13 mouse cellular contexts compared by ENCODE assay signal in genomic region chr15:3312937-3313336, GRCm38 (mm10). TPM values are rescaled to one million over a fixed set of nuclear protein-coding genes. Genes with fewer than 3 reads are reported as not detected.
DNase-seq lines count a peak whose midpoint lies in the region; ATAC-seq lines count a peak whose summit lies in the region.
"Had no signal": no experiment of that assay in that cellular context is flagged by ENCODE, and none has a peak within 500 bp of the region (broad histone marks: within the 10 kb centered on the region; RNA-seq: fewer than 3 reads in every experiment).

No protein-coding gene starts in this region.

- H3K4me2 ChIP-seq in heart, embryonic 13.5 days: no peak overlapping the region
- H3K4me2 ChIP-seq in heart, embryonic 11.5 days: no peak overlapping the region
- no peak overlapping the region for H3K4me2 ChIP-seq in intestine, embryonic 16.5 days (ENCODE audit: low read depth, low read length)
- H3K4me2 ChIP-seq: embryonic facial prominence, embryonic 12.5 days had no signal

- H3K9me3 ChIP-seq in heart, embryonic 13.5 days: no peaks in the 10 kb centered on the region
- H3K9me3 ChIP-seq in heart, embryonic 11.5 days (replicated peaks; ENCODE audit: control insufficient read depth, low read length): no peaks in the 10 kb centered on the region
- H3K9me3 ChIP-seq in intestine, embryonic 16.5 days (ENCODE audit: control insufficient read depth, low read length): no peaks in the 10 kb centered on the region
- H3K9me3 ChIP-seq: embryonic facial prominence, embryonic 12.5 days had no signal

- H3K27ac ChIP-seq in heart, embryonic 13.5 days (replicated peaks): 0 out of 2 replicates have a peak overlapping the region, but pooled peaks have one; percentile 24
- no peak overlapping the region for H3K27ac ChIP-seq in heart, embryonic 11.5 days (ENCODE audit: low read depth, low read length)
- H3K27ac ChIP-seq in intestine, embryonic 16.5 days (ENCODE audit: low read length): no peak overlapping the region
- H3K27ac ChIP-seq: embryonic facial prominence, embryonic 12.5 days had no signal

- no peak for ATAC-seq in heart, embryonic 13.5 days (ENCODE audit: extremely low read depth, insufficient number of reproducible peaks, low FRiP score, low TSS enrichment)
- ATAC-seq in heart, embryonic 11.5 days (replicated peaks; ENCODE audit: insufficient number of reproducible peaks, low FRiP score, low TSS enrichment): no peak
- no peak for ATAC-seq in intestine, embryonic 16.5 days

- no peaks in the 10 kb centered on the region for H3K27me3 ChIP-seq in heart, embryonic 13.5 days (replicated peaks)
- H3K27me3 ChIP-seq in heart, embryonic 11.5 days (ENCODE audit: control insufficient read depth, insufficient read depth, low read length): no peaks in the 10 kb centered on the region
- H3K27me3 ChIP-seq in intestine, embryonic 16.5 days (replicated peaks; ENCODE audit: control insufficient read depth, insufficient read depth, low read length): no peaks in the 10 kb centered on the region
- H3K27me3 ChIP-seq: embryonic facial prominence, embryonic 12.5 days had no signal

- H3K36me3 ChIP-seq in heart, embryonic 13.5 days: peaks cover 13% of the 10 kb centered on the region; the same call in 1 of the 2 replicates
- H3K36me3 ChIP-seq in heart, embryonic 11.5 days (ENCODE audit: control insufficient read depth, insufficient read depth, low read length): no peaks in the 10 kb centered on the region
- no peaks in the 10 kb centered on the region for H3K36me3 ChIP-seq in intestine, embryonic 16.5 days (ENCODE audit: control insufficient read depth, insufficient read depth, low read length)
- H3K36me3 ChIP-seq: embryonic facial prominence, embryonic 12.5 days had no signal

- no peak overlapping the region for H3K9ac ChIP-seq in heart, embryonic 13.5 days
- no peak overlapping the region for H3K9ac ChIP-seq in heart, embryonic 11.5 days (ENCODE audit: low read depth, low read length)
- no peak overlapping the region for H3K9ac ChIP-seq in intestine, embryonic 16.5 days (ENCODE audit: low read depth, low read length)
- H3K9ac ChIP-seq: embryonic facial prominence, embryonic 12.5 days had no signal

- DNase-seq in ovary, postnatal 14 days (ENCODE audit: low spot score): peak; percentile 5
- no peak for DNase-seq in ovary, postnatal 10 days (ENCODE audit: low spot score)
- peak; percentile 30 for DNase-seq in heart, postnatal 4 days
- DNase-seq in adrenal gland, postnatal 25 days: no peak
- DNase-seq: cerebellum, adult 11-12 months; liver had no signal

- H3K4me1 ChIP-seq in heart, embryonic 13.5 days: peaks cover 7% of the 10 kb centered on the region; the same call in 1 of the 2 replicates
- no peaks in the 10 kb centered on the region for H3K4me1 ChIP-seq in heart, embryonic 11.5 days (ENCODE audit: control insufficient read depth, insufficient read depth, low read length)
- H3K4me1 ChIP-seq in intestine, embryonic 16.5 days (ENCODE audit: control insufficient read depth, insufficient read depth, low read length): no peaks in the 10 kb centered on the region
- H3K4me1 ChIP-seq: embryonic facial prominence, embryonic 12.5 days had no signal

- no peak overlapping the region for H3K4me3 ChIP-seq in heart, embryonic 13.5 days
- H3K4me3 ChIP-seq in heart, embryonic 11.5 days (ENCODE audit: low read depth, low read length): no peak overlapping the region
- no peak overlapping the region for H3K4me3 ChIP-seq in intestine, embryonic 16.5 days (ENCODE audit: low read length)
- H3K4me3 ChIP-seq: embryonic facial prominence, embryonic 12.5 days had no signal

RNA-seq across cellular contexts. Expression of gene Ccdc152, which starts 9.6 kb away (rescaled TPM):
- polyA plus RNA-seq in heart, embryonic 13.5 days (2015; fragmentation: Nextera tagmentation; extraction: Ambion mirVana): 0.23 and 0.35 TPM in 2 replicates
- 0.18 and 0.27 TPM in 2 replicates for polyA plus RNA-seq in heart, embryonic 11.5 days (2014; fragmentation: Nextera tagmentation; extraction: Ambion mirVana)
- total RNA-seq in heart, postnatal 4 days (2021): under 1 TPM in 1 of 2 experiments, not detected in 1; 0.71 TPM
- 0.24 and 0.58 TPM in 2 replicates for polyA plus RNA-seq in intestine, embryonic 16.5 days (2015; fragmentation: Nextera tagmentation; extraction: Ambion mirVana)
- total RNA-seq in adrenal gland, postnatal 25 days (2021): not detected in 2 replicates
- total RNA-seq: granulocyte monocyte progenitor cell, adult 5-6 weeks; megakaryocyte-erythroid progenitor cell, adult 5-6 weeks had no signal
- polyA plus RNA-seq: embryonic facial prominence, embryonic 12.5 days; neural tube, embryonic 14.5 days had no signal

RNA-seq across cellular contexts. Expression of gene Selenop, which starts 44.6 kb away (rescaled TPM):
- polyA plus RNA-seq in heart, embryonic 13.5 days (2015; fragmentation: Nextera tagmentation; extraction: Ambion mirVana): 119 and 124 TPM in 2 replicates
- 77.8 and 83.7 TPM in 2 replicates for polyA plus RNA-seq in heart, embryonic 11.5 days (2014; fragmentation: Nextera tagmentation; extraction: Ambion mirVana)
- 100 to 1,000 TPM; 162 to 179 TPM for total RNA-seq in heart, postnatal 4 days (2021)
- polyA plus RNA-seq in intestine, embryonic 16.5 days (2015; fragmentation: Nextera tagmentation; extraction: Ambion mirVana): 512 and 640 TPM in 2 replicates
- 286 and 299 TPM in 2 replicates for total RNA-seq in adrenal gland, postnatal 25 days (2021)

Comparison
In these comparisons a context has a peak if more than half of its experiments do, and no peak if none do; other contexts are left out.
1. DNase-seq: peak in ovary, postnatal 14 days (single experiment) and heart, postnatal 4 days (single experiment); none in ovary, postnatal 10 days (single experiment) and adrenal gland, postnatal 25 days (single experiment).